Mouse (Mus musculus): Measurements from ENCODE around the gene Sfn. TPM values are rescaled to one million over a fixed set of nuclear protein-coding genes. Genes with fewer than 3 reads are reported as not detected.
"Not testable (repeated sequence)": the region's sequence is repeated elsewhere in the genome, so short reads cannot be mapped to it uniquely, and the experiment has no call there.

Gene Sfn
- total RNA-seq (2014; fragmentation: Nextera tagmentation) (2.8 and 3.1 TPM in 2 replicates), total RNA-seq (2017) (3.6 and 4.3 TPM in 2 replicates)

GRCm38 (mm10) chr4:133601721-133602218, at the start of gene Sfn:
TSS of gene Sfn (minus strand) at chr4:133602168.
- ATAC-seq (replicated peaks; ENCODE audit: poor library complexity, severe bottlenecking) = peak; percentile 8; the same call in 1 of the 2 replicates

GRCm38 (mm10) chr4:133651445-133651844, 49.5 kb upstream of the Sfn start:
- peak; percentile 73 for ATAC-seq (replicated peaks; ENCODE audit: poor library complexity, severe bottlenecking)

DNA sequence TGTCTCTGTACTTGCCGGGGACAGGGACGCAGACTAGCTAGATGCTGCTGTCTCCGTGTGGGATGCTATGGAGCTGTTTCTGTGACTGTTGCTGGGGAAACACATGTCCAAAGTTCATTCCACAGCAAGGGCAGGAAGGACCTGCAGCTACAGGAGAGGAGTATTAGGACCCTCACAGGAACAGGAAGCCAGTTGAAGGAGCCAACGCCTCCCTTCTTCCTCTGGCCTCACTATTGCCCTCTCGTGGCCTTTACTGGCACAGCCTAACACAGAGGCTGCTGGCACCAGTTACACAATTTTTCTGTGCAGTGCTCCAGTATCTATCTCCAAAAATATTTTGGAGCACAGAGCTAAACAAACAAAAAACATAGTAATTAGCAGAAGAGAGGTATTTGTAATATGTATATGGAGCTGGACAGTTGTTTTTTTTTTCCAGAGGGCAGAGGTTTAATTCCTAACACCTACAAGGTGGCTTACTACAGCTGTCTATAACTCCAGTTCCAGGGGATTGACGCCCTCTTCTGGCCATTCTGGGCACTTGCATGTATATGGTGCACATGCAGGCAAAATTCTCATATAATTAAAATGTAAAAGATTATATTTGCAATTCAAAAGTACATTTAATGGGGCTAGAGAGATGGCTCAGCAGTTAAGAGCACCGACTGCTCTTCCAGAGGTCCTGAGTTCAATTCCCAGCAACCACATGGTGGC, 48.2 kb upstream of the Sfn start, which contains the start of gene Zdhhc18:
Gene Zdhhc18, minus strand, starts transcription at position 166 of the 711 bp plus-strand sequence.
- peak; percentile 92 for ATAC-seq (replicated peaks; ENCODE audit: poor library complexity, severe bottlenecking)

- not testable (repeated sequence) for ATAC-seq (replicated peaks; ENCODE audit: poor library complexity, severe bottlenecking)
These were observed 47.5 kb upstream of the Sfn start for GRCm38 (mm10) chr4:133649464-133649863.

DNA sequence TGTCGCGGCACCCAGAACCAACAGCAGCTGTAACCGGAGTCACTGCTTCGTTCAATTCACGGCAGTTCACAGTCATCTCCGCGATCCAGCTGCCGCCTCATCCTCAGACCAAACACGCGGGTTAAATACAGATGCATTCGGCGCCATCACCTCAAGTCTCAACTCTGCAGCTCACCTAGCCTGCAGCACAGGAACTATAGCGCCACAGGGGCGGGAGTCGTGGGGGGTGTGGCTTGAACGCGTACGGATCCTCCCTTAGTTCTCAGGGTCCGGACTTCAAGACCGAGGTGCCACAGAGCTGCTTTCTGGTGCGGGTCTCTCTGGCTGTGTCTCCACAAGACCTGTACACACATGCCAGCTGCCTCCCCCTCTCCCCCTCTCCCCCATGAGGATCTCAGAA, 43.7 kb upstream of the Sfn start:
- ATAC-seq (replicated peaks; ENCODE audit: poor library complexity, severe bottlenecking) = no peak

GRCm38 (mm10) chr4:133645195-133645594, 43.2 kb upstream of the Sfn start:
- ATAC-seq (replicated peaks; ENCODE audit: poor library complexity, severe bottlenecking) = no peak

DNA sequence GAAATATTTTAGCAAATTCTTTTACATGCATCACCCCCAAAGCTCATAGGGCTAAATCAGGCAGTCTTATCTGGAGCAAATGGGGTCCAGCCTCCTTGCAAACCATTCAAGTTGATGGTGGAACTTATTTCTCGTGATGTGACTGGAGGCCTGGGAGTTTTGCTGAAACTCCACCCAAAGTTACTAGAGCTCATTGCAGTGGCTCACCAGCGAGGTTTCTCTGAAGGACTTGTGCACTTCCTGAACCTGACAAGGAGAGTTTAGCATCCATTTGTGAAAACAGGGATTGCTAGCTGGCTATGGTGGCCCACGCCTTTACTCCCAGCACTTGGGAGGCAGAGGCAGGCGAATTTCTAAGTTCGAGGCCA, 32.1 kb upstream of the Sfn start:
- no peak for ATAC-seq (replicated peaks; ENCODE audit: poor library complexity, severe bottlenecking)

DNA sequence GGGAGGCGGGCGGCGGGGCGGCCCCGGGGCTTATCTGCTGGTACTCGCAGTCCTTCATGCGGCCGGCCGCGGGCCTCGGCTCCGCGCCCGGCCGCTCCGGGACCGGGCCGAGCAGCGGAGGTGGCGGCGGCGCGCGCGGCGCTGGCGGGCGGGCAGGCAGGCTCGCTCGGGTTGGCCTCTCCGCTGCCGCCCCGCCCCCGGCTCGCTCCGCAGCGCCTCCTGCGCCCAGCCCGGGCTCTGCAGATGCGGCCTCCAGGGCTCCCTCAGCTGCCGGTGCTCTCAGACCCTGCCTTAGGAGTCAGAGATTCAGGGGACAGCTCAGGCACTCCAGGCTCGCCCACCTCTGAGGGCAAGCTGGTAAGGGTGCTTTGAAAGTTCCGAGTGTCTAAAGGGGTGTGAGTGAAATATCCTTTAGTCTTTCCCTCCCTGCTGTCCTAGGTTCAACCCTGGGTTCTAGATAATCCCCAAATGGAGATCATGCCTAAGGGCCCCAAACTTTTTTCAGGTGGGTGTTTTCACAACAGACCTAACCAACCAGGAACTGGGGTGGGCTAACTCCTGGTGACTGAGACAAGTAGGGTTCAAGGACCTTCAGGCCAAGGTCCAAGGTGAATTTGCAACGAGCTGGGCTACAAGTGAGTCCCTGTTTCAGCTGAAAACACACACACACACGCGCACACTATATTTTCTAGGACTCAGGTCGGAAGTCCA, 31.5 kb upstream of the Sfn start:
- ATAC-seq (replicated peaks; ENCODE audit: poor library complexity, severe bottlenecking) = peak; percentile 84

DNA sequence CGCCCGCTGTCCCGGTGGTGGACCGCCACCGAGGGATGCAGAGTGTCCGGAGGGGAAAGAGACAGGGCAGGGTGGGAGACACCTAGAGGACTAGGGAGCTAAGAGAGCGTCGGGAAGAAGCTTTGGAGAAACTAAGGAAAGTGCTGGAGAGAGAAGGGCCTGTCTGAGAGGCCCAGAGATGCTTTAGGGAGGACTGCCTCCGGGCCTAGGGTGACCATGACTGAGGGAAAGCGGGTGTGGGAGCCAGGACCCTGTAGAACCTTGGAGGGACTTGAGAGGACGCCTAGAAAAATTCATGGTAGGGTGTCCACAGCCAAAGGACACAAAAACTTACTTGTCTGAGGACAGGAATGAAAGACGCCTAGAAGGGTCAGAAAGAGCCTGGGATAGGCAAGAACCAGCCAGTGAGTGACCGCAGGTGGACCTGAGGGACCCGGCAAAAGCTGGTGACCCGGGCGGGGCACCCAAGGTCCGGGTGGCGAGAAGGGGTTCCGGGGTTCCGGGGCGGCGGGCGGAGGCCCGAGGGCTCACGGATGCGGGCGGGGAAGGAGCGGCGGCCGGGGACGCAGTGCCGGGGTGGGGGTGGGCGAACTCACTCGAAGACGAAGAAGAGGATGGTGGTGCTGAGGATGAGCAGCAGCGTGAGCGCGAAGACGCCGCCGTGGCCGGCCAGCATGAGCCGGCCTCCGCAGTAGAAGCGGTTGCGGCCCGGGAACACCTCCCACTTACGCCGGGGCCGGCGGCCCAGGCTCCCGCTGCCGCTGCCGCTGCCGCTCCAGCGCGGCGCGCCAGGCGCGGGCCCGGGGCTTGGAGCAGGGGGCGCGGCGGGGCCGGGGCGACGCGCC, 30.7 kb upstream of the Sfn start:
- no peak for ATAC-seq (replicated peaks; ENCODE audit: poor library complexity, severe bottlenecking)

- ATAC-seq (replicated peaks; ENCODE audit: poor library complexity, severe bottlenecking) = no peak
These were observed 29.9 kb upstream of the Sfn start for GRCm38 (mm10) chr4:133631769-133632411.

GRCm38 (mm10) chr4:133631071-133631768, 29.3 kb upstream of the Sfn start:
- ATAC-seq (replicated peaks; ENCODE audit: poor library complexity, severe bottlenecking) = peak; percentile 70

- ATAC-seq (replicated peaks; ENCODE audit: poor library complexity, severe bottlenecking) = no peak
These were observed 28.5 kb upstream of the Sfn start for GRCm38 (mm10) chr4:133630326-133630920.

DNA sequence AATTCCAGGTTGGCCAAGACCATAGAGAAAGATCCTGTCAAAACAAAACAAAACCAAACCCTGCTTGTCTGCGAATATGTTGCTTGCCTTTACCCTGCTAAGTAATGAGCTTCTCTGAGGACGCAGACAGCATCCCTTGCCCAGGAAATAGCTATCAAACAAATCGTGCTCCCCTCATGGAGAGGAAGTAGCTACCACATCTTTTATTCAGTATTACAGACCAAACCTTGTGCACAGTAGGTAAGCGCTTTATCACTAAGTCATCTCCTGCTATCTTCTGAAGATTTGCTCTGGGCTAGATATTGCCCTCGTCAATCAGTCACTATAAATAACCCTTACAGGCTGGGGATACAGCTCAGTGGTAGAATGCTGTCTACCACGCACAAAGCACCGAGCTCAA, 27.2 kb upstream of the Sfn start:
- no peak for ATAC-seq (replicated peaks; ENCODE audit: poor library complexity, severe bottlenecking)

GRCm38 (mm10) chr4:133628517-133628916, 26.5 kb upstream of the Sfn start:
- ATAC-seq (replicated peaks; ENCODE audit: poor library complexity, severe bottlenecking) = no peak

GRCm38 (mm10) chr4:133627039-133627438, 25.1 kb upstream of the Sfn start:
- ATAC-seq (replicated peaks; ENCODE audit: poor library complexity, severe bottlenecking) = no peak

GRCm38 (mm10) chr4:133626621-133627020, 24.7 kb upstream of the Sfn start:
- no peak for ATAC-seq (replicated peaks; ENCODE audit: poor library complexity, severe bottlenecking)

DNA sequence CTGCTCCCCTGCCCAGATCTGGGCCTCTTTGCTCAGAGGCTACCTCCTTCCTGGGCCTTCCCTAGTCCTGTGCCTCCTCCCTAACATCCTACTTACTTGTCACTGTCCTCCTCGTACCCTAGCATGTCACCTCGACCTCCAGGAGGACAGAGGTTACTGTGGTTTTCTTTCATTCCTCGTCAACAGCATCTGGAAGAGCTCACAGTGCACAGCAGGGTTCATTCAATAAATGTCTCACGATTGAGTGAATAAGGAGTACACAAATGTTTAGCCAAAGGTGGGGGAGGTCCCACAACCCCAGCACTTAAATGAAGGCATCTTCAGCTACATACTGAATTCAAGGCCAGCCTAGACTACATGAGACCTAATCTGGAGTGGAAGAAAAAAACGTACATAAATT, 24.3 kb upstream of the Sfn start:
- no peak for ATAC-seq (replicated peaks; ENCODE audit: poor library complexity, severe bottlenecking)

DNA sequence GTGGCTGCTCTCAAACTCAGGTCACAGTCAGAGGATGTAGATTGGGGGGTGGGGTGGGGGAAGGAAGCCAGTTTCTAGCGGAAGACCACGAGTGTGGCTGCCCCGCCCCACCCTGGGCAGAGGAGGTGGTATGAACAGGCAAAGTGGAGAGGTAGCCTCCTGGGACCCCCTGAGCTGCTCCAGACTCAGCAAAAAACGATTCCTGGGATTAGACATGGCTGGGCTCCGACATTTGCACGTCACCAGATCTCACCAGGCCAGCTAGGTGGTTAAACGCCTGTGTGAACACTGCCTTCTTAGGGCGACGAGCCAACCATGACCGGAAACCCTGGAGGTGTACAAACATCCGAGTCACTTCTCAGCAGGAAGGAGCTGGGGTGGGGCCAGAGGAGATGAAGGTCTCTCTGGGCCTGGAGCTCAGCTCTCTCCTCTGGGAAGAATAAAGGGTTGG, 23.7 kb upstream of the Sfn start:
- ATAC-seq (replicated peaks; ENCODE audit: poor library complexity, severe bottlenecking) = peak; percentile 64

- peak; percentile 63 for ATAC-seq (replicated peaks; ENCODE audit: poor library complexity, severe bottlenecking)
These were observed 22.9 kb upstream of the Sfn start for GRCm38 (mm10) chr4:133624830-133625229.
